Mouse (Mus musculus) adrenal gland, postnatal 10 days (tissue): Measurements from ENCODE around the gene Ankrd54. TPM values are rescaled to one million over a fixed set of nuclear protein-coding genes. Genes with fewer than 3 reads are reported as not detected.

Source experiments
- DNase-seq: peaks from one replicate; pipeline ENCODE4 v3.0.0; 2021; ENCODE audit warnings: mixed read lengths
- total RNA-seq, 2 experiments: library from RNA; stranded (reverse); gene quantifications; 2 replicates each; pipeline ENCODE4 v1.2.3; 2021

Ankrd54 gene
- total RNA-seq, 2 experiments from 2014 or later: 19.2 to 21.4 TPM

- DNase-seq: no peak
Observed at GRCm38 (mm10) chr15:79075658-79076365, 13.1 kb upstream of the Ankrd54 start.

- peak; percentile 94 for DNase-seq
Observed at GRCm38 (mm10) chr15:79074913-79075532, 12.3 kb upstream of the Ankrd54 start, which contains the start of gene Eif3l. Gene Eif3l (plus strand): TSS chr15:79075179.

GRCm38 (mm10) chr15:79074446-79074845, 11.8 kb upstream of the Ankrd54 start:
- DNase-seq: no peak

GRCm38 (mm10) chr15:79073752-79074151, 11.1 kb upstream of the Ankrd54 start:
- DNase-seq: no peak

DNA sequence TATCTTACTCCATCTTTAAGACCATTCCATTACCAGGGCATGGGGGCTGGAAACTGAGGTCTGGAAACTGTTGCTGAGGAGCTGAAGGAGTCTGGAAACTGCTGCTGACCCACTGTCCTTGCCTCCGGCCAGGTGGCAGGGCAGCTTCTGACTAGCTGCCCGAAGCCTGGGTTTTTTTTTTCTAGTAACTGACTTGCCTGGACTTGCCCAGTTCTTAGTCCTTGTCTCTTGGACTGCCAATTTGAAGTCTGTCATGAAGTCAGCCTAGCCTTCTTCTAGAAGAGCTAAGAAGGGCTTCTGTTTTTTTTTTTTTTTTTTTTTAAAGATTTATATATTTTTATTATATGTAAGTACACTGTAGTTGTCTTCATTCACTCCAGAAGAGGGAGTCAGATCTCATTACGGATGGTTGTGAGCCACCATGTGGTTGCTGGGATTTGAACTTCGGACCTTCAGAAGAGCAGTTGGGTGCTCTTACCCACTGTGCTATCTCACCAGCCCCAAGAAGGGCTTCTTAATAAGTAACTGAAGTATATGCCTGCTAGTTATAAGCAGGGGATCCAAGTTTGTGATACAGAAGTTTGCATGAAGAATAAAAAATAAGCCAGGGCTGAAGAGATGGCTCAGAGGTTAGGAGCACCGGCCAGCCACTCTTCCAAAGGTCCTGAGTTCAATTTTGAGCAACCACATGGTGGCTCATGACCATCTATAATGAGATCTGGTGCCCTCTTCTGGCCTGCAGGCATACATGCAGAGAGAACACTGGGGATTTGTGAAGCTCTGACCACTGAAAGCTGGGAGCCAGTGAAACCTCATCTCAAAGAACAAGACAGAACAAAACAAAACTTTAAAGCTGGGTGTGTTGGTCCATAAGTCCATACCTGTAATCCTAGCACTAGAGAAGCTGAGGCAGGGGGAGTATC, 8.7 kb upstream of the Ankrd54 start:
- peak; percentile 57 for DNase-seq

- no peak for DNase-seq
Observed at GRCm38 (mm10) chr15:79068416-79068815, 5.7 kb upstream of the Ankrd54 start.

GRCm38 (mm10) chr15:79067631-79068030, 4.9 kb upstream of the Ankrd54 start:
- no peak for DNase-seq

GRCm38 (mm10) chr15:79066276-79066675, 3.6 kb upstream of the Ankrd54 start:
- no peak for DNase-seq

GRCm38 (mm10) chr15:79065086-79065770, 2.5 kb upstream of the Ankrd54 start:
- DNase-seq: no peak

DNA sequence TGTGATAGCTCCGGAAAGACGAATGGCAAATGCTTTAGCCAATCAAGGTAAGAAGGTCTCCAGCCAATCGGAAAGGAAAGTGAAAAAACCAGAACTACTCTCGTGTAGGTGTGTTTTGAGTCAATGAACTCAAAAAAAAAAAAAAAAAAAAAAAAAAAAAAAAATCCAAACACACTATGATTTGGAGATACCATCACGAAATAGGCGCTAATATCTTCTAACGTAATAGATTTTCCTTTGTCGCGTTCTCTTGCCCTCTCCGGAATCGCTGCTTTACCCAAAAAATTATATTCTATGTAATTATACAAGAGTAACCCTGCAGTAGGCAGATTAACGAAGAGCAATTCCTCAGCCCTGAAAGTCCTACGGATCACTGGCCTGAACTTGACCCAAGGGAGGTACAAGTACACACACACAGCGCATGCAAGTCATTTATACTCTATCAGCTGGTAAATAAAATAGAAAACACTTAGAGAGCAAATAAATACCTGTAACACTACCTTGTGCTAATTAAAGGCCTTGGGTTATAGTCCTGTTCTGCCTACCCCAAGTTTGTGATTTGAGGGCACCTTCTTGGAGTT, 557 bp upstream of the Ankrd54 start:
- no peak for DNase-seq

DNA sequence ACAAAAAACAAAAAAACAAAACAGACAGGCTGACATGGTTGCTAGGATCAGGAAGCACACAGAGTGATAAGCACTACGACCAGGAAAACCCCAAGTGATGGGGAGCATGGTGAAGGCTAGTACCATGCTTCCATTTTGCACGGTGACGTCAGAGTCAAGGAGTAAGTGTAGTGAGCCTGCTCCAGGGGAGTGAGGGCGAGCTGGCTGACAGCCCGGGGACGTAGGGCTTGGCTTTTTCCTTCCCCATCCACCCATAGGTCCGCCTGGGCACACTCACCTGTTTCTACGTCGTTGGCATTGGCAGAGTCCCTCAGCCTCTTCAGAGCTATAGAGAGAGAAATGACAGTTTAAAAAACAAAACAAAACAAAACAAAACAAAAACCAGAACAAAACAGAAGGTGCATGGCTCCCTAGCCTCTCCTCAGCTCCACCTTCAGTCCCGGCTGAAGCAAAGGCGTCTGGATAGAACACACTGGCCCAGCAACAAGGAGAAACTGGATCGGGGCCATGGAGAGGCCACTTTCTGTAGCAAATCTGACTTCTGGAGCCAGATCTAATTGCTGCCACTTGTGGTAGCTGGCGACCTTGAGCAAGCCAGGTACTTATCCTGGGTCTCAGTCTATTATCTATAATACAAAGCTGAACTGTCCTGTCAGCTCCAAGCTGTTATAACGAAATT, 1.7 kb downstream of the Ankrd54 start:
- no peak for DNase-seq

DNA sequence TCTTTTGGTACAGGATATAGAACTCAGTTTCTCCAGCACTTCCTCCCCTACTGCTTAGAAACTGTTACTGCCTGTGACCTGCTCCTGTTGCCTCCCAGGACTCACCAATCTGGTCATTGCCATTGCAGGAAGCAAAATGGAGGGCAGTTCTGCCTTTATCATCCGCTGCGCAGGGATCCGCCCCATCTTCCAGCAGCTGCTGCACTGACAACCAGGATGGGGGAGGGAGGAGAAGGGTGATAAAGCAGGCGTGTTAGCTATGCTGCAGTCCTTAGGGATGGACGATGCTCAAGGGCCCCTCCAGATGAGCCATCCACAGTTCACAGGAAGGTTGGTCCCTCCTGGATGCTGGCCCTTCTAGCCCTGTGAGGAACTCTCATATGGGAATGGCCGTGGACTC, 4.8 kb downstream of the Ankrd54 start:
- no peak for DNase-seq

- DNase-seq: no peak
Observed at GRCm38 (mm10) chr15:79056601-79057000, 6.1 kb downstream of the Ankrd54 start.

GRCm38 (mm10) chr15:79052366-79052765, 10.3 kb downstream of the Ankrd54 start:
- DNase-seq: no peak

- no peak for DNase-seq
Observed at GRCm38 (mm10) chr15:79051461-79052360, 11.0 kb downstream of the Ankrd54 start.

- DNase-seq: no peak
Observed at GRCm38 (mm10) chr15:79050964-79051363, 11.7 kb downstream of the Ankrd54 start.

GRCm38 (mm10) chr15:79050160-79050845, 12.4 kb downstream of the Ankrd54 start:
- no peak for DNase-seq

GRCm38 (mm10) chr15:79048186-79048585, 14.5 kb downstream of the Ankrd54 start:
- DNase-seq: no peak

DNA sequence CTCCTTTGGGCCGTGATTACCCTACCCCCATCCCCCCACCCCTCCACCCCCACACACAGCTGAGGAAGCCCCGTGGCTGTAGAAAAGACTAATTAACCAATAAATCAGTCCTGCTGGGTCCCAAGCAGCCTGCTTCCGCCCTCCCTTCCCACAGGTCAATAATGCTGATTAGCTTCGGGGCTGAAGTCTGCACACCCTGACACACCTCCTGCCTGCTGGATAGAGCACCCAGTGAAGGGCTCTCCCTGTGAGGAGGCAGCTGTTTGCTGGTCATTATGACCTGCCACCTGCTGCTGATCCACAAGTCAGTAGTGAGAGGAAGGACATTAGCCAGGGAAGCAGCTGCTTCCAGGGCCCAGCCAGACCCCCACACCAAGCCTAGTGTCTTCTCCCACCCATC, 17.9 kb downstream of the Ankrd54 start:
- DNase-seq: no peak
